Mouse (Mus musculus): ENCODE data around the gene Rpl19. TPM values are rescaled to one million over a fixed set of nuclear protein-coding genes. Genes with fewer than 3 reads are reported as not detected.

Gene Rpl19
- 1,729 TPM for polyA plus RNA-seq (2017; shearing (Covaris generic))

DNA sequence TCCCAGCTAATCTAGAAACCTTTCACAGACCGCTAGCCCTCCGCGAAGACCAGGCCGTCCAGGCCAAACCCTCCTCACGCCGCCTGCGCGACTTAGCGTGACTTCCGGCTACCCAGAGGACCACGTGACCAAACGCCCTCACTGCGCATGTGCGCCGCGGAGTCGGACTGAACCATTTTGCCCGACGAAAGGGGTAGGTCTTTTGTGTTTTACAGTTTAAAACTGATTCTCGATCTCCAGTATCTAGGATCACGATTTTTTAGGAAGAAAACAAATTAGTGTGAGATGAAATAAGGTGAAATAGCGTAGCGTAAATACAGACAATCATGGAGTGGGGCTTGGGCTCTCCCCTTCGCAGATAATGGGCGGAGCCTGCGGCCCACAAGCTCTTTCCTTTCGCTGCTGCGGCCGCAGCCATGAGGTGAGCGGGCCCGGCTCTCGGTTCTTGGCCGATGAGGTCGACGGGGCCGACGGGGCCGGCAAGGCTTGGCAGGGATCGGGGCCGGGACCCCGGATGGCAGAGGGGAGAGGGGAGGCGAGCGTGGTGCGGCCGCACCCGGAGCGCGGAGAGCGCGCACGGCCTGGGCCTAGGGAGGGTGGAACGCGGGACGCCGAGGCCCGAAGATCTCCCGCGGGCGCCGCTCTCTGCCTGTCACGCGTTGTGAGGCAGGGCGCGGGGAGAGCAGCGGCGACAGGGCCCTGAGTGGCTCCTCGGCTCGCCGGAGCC lies at the start of gene Rpl19:
Gene Rpl19, plus strand, starts transcription at position 141 of the 727 bp plus-strand sequence.

DNA sequence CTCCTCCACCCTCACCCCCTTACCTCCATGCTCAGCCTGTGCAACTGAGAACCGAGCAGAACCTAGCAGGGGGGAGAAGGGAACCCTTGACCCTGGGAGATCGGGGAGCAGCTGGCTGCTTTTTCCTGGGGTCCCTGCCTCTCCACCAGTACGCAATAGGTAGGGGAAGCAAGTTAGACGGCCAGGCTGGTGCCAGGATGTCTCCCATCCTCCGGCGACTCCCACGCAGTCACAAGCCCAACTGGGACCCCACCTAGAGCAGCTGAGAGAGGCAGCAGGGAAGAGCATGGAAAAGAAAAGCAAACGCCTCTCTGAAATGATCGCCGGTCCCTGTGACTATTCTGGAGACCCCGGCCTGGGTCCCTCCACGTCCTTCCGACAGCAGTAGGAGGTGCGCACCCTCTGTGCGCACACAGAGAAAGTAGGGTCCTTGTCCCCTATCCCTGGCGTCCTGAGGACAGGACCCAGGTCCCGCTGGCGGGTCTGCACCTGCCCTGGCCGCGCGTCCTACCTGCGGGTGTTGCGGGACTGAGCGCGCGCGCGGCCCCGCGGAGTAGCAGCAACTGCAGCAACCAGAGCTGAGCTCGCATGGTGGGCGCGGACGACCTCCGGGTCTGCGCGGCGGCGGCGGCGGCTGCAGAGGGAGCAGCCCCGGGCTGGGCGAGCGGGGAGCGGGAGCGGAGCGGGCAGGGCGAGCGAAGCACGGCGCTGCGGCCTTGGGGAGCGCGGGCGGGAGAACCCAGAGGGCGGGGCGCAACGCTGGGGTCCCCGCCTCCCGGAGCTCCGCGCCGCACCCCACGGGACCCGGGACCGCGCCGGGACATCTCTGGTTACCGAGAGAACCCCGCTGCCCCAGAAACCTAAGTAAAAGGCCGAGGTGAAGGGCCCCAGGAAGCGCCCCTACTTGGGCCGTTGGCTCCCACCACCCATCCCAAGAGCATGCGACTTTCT lies 40.5 kb upstream of the Rpl19 start, which contains the start of gene Plxdc1:
Gene Plxdc1, minus strand, starts transcription at position 718 of the 951 bp plus-strand sequence.

DNA sequence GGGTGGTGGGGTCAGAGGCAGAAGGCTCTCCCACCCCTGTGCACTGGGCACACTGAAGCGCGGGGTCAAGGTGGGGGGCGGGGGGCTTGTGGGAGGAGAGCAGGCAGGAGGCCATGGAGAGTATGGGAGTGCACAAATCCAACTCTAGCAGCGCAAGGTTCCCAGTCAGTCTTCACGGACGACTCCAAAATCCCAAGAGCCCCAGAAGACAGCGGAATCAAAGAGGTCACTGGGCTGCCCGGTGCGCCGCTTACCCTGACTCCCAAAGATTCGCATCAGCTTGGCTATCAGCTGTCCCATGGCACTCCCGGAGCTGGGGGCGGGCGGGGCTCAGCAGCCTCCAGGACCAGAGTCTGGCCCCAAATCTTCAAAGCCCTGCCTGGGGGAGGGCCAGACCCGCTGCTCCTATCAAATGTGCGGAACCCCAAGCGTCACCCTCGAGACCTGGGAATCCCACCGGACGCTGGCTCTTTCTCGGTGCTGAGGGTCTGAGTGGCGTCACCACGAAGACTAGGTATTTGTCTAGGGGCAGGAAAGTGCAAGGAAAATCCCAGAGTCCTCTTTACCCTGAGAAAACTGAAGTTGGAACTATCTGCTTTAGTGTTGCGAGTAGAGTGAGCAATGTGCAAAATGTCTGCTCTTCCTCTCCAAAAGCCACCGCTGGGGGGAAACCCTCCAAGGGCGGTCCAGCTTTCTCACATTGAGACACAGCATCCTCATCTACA lies 30.8 kb upstream of the Rpl19 start, which contains the start of gene Arl5c:
Gene Arl5c, minus strand, starts transcription at position 618 of the 725 bp plus-strand sequence.

DNA sequence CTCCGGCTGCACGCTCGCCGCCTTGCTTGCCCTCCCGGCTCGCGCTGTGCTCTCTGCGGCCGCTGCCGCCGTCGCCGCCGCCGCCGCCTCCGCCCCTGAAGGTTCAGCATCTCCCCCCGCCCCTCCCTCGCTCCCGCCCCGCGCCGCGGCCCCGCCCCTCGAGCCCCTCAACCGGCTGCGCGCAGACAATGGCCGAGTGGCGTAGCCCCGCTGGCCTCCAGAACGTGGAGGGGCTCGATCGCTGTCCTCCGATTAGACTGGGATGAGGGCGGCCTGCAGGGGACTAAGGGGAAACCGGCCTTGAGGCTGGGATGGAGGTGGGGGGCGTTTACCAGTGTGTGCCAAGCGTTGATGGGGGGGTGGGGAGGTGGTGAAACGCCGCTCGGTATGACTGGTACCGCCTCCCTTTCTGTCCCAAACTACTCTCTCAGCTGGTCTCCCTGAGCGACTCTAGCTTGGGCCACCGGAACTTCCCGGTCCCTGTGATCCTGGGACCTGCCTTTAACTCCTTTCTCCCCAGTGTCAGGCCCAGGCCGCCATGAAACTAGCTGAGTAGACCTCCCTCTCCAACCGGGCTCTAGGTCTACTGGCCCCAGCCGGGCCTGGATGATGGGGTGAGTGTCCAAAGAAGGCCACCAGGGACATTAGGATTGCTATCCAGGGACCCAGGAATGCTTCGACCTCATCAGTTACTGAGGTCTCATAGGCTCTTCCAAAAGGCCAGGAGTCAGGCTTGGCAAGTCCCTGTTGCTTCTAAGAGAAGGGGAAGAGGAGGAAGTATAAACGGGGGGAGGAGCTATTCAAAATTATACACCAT lies 3.7 kb upstream of the Rpl19 start, which contains the start of gene Cacnb1:
Gene Cacnb1, minus strand, starts transcription at position 480 of the 817 bp plus-strand sequence.

DNA sequence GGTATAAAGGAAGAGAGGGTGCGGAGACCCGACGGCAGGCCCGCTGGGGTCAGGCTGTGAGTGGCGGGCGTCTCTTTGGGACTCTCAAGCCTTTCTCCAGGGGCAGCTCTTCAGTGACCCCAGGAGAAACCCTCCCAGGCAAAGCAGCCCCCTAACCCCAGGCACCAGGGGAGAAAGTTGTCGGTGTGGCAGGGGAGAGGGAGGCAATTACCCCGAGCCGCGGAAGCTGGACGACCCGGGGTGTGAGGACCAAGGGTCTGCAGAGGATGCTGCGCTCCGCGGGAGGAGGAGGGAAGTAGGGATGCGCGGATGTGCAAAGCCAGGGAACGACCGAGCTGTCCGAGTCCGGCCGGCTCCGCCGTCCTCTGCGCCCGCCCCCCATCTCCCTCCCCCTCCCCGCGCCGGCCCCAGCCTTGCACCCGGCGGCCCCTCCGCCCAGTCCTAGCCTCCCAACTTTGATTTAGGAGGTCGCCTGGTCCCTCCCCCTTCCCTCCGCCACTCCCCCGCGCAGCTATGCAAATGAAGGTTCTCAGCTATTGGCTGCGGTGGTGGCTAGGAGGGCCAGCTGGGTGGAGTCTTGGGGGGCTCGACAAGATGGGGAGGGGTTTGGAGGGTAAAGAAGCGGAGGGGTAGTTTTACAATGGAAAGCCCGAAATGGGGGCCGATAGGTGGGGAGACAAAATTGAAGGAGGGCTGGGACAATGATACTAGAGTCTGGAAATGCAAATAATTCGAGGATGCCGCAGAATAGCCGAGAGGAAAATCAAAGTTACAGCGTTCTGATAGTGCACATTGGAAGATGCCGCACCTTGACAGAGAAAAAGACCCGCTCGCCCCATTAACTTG lies 26.7 kb downstream of the Rpl19 start, which contains the start of gene Stac2:
Gene Stac2, minus strand, starts transcription at position 474 of the 846 bp plus-strand sequence.

Other genes with a start within 250 kb of the Rpl19 start
- gene Rpl23, start 244.3 kb upstream of the Rpl19 start, polyA plus RNA-seq (2017; shearing (Covaris generic)): 496 TPM
- 114 TPM for gene Lasp1, start 227.7 kb upstream of the Rpl19 start, polyA plus RNA-seq (2017; shearing (Covaris generic))
- 1.0 TPM for gene B230217C12Rik, start 185.9 kb upstream of the Rpl19 start, polyA plus RNA-seq (2017; shearing (Covaris generic))
- gene Fbxo47, start 142.6 kb upstream of the Rpl19 start, polyA plus RNA-seq (2017; shearing (Covaris generic)): 0.97 TPM
- gene Plxdc1, start 40.3 kb upstream of the Rpl19 start, polyA plus RNA-seq (2017; shearing (Covaris generic)): 2.4 TPM
- gene Arl5c, start 30.5 kb upstream of the Rpl19 start, polyA plus RNA-seq (2017; shearing (Covaris generic)): 67.3 TPM
- 13.5 TPM for gene Cacnb1, start 3.7 kb upstream of the Rpl19 start, polyA plus RNA-seq (2017; shearing (Covaris generic))
- not detected for gene Stac2, start 26.8 kb downstream of the Rpl19 start, polyA plus RNA-seq (2017; shearing (Covaris generic))
- gene Fbxl20, start 123.7 kb downstream of the Rpl19 start, polyA plus RNA-seq (2017; shearing (Covaris generic)): 41.4 TPM
- 63.3 TPM for gene Med1, start 166.6 kb downstream of the Rpl19 start, polyA plus RNA-seq (2017; shearing (Covaris generic))
- gene Cdk12, start 176.3 kb downstream of the Rpl19 start, polyA plus RNA-seq (2017; shearing (Covaris generic)): 20.0 TPM

Measured in effector memory CD4-positive, alpha-beta T cell, adult 5 months (primary cell).